Mouse (Mus musculus) cerebellum, adult 11-12 months (tissue): ENCODE data around the gene Fermt2.
"Not testable (repeated sequence)": the region's sequence is repeated elsewhere in the genome, so short reads cannot be mapped to it uniquely, and the experiment has no call there.

Experiments
- DNase-seq: peaks from one replicate; pipeline ENCODE4 v3.0.0; 2022

Gene Fermt2

DNA sequence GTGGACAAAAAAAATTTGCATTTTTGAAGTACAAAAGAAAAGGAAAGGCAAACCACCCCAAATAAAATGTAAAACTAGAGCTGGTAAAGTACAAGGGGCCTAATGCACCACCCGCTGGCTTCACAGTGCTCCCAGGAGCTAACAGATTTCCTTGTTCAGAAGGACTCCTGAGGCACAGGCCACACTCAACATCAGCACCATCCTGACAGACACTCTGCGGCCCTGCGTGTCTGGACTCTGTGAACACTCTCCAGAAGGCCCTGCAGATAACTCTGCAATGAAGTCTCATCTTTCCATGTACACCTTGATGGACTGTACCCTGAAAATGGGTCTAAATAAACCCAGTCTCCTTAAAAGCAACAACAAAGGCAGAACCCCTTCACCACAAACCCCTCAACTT is 22.5 kb downstream of the Fermt2 start:
- DNase-seq, result no peak

DNA sequence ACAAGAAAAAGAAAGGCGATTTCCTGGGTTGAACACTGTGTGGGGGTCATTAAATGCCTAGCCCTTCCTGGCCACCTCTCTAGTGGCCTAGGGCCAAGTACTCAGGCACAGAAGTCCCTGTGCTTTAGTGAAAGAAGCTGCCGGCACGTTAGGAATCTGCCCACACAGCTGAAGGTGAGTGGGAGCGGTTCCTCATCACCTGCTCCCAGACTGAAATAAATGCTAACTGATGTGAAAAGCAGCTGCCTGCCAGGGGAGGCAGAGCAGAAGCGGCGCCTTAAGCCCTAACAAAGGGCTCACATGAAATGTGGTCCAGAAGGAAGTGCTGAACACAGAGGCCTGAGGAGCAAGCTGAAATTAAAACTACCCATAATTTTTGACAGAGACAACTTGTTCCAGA is 22.9 kb downstream of the Fermt2 start:
- no peak for DNase-seq

DNA sequence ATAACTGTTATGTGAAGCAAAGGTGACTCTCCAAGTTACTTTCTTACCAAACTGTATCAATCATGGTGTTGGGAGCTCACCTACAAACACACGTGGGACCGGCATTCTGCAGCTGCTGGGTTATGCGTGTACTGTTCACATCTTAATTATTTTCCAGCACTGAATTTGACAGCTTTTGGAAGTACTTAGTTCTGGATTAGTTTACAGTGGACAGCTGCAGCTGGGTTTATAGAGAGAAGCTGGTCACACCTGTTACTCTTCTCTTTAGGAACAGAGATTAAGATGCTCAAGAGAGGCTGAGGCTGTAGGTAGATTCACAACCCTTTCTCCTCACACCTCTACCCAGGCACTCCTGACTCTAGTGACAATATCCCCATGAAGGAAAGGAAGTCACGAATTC is 23.8 kb downstream of the Fermt2 start:
- DNase-seq, result no peak

DNA sequence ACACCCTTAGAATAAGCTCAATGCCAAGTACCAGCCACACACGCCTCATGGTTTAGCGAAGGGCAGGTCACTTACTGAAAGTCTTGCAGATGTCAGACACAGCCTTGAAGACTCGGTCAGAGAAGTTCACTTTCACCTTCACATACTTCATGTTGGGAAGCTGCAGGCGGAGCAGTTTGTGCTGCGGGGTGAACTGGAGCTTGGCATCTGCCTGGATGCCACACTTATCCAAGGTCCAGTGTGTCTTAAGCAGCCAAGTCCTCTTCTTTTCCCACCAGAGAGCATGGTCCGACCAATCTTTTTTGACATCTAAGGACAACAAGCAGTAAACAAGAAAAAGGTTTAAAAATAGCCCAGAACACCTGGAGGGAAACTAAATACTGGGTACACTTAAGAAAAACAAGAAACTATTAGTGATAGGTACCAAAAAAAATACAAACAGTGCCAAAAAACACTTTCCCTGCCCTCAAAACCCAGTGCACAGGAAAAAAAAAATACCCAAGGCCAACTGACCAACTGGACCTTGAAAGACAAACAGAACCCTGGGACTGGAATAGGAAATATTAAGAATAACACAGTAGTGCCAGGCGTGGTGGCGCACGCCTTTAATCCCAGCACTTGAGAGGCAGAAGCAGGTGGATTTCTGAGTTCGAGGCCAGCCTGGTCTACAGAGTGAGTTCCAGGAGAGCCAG is 25.4 kb downstream of the Fermt2 start:
- no peak for DNase-seq

DNA sequence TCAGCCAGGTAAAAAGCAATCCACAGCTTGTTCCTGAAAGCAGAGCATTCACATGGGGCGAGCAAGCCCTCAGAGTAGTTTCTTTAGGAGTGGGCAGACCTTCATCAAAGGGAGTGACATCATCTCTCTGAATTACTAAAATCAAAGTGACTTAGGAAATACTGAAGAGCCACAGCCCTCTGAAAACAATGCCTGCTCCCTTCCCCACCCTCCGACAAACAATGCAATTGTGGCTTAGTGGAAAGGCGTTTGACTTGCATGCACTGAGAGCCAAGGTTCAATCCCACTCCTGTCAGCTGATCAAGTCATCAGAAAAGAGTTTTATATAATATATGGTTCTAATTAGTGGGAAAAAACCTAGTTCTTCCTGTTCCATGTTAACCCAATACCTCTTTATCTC is 26.0 kb downstream of the Fermt2 start:
- DNase-seq, result no peak

DNA sequence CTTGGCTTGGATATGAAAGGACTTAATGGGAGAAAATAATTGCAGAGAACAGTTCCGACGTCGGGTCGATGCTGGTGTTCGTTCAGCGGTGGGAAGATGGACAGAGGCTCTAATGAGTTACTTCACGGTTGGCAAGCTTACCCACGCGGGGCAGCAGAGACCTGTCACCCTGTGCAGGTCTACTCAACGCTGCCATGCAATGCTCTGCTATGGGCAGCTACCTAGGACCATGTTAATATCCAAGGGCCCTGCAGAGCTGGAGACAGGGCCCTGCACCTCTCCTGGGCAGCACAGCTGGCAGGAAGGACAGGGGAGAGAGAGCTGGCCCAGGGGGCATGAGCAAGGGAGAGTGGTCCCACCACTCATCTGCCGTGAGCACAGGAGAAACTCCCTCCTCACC is 29.9 kb downstream of the Fermt2 start:
- DNase-seq, result no peak

DNA sequence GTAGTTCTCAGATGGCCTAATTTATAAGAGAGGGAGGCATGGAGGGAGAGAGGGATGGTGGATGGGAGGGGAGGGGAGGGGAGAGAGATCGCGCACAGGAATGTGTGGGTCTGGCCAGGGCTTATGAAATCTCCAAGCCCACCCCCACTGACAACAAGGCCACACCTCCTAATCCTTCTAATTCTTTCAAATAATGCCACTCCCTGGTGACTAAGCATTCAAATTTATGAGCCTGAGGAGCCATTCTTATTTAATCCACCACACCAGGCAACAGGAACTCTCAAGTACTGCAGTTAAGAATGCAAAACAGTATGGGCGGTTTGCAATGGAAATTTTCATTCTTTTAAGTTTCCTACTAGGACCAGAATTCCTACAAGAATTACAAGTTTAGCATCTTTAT is 32.8 kb downstream of the Fermt2 start:
- DNase-seq, result no peak

DNA sequence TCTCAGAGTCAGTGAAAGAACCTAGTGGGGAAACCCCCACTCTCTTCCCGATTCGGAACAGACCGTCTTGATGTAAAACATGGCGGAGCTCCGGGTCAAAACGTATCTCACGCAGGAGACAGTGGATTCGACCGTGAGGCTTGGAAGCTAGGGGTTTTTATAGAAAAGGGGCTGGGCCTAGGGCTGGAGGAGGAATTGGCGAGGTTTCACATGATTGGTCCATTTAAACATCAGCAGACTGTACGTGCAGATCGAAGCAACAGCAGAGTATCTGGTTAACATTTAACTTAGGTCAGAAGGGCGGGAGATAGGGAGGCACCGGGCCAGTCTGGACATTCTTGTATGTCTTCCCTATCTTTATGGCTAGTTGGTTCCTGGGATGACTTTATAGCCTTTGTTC is 34.1 kb downstream of the Fermt2 start:
- not testable (repeated sequence) for DNase-seq

DNA sequence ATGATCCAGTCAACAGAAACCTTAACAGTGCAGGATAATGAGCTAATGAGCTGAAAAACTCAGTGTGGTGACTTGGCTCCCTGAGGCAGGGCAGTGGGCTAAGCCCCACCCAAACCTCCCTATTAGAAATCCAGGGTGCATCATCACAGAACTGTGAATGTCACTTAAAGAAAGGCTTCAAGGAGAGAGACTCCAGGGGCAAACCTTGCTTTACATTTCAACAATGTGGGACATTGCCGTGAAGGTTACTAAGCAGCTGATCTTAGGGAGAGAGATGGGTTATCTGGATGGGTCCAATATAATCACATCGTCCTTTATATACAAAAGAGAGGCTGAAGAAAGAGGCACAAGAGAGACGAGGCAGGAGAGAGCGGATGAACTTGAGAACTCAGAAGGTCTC is 36.0 kb downstream of the Fermt2 start:
- no peak for DNase-seq

DNA sequence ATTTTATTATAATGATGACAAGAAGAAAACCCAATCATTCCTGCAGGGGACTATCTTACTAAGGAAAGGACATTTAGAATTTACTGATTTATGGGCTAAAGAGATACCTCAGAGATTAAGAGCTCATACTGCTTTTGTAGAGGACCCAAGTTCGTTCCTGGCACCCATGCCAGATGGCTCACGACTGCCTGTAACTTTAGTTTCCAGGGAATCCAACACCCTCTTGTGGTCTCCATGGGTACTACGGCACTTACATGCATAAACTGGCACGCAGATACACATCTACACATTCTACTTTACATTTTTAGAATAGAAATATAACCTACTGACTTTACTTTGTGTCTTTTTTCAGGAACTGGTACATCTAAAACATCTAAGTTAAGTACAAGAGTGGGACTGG is 37.2 kb downstream of the Fermt2 start:
- no peak for DNase-seq

DNA sequence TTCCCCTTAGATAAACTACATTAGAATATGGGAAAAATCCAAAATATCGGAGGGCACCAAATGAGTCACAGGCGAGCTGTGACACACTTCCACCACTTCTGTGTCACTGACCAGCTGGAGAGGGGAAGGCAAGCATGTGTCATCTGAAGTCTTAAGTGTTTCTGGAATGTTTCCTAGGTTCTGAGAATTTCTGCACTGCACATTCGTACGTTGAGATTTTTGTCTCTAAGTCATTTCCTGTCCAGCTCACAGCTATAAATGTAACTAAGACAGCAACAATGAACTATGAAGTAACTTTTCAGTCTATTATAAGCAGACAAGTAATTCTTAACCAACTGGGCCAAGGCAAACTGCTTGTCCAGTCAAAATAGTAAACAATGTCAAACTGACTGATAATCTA is 37.9 kb downstream of the Fermt2 start:
- no peak for DNase-seq

DNA sequence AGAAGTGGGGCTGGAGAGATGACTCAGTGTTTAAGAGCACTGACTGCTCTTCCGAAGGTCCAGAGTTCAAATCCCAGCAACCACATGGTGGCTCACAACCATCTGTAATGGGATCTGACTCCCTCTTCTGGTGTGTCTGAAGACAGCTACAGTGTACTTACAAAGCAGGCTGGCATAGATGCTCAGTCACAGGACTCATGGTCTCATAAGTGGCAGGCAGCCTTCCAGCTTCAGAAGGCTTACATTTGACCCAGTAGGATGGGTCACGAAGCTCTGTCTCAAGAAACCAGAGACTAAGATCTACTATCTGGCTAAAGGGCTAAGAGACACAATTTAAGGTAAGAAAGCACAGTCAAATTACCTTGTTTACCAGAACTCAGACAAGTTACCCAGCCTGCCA is 42.7 kb downstream of the Fermt2 start:
- DNase-seq, result not testable (repeated sequence)

DNA sequence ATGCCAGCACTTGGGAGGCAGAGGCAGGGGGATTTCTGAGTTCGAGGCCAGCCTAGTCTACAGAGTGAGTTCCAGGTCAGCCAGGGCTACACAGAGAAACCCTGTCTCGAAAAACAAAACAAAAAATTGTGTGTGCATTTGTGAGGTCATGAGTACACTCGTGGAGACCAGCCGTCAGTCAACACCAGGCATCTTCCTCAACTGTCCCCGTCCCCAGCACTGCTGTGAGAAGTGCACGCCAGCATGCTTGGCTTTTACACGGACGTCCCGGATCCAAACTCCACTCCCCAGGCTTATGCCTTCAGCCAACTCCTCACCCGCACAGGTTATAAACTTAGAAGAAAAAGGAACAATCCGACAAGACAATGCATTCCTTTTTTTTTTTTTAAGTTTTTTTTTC is 46.6 kb downstream of the Fermt2 start:
- DNase-seq, result not testable (repeated sequence)

DNA sequence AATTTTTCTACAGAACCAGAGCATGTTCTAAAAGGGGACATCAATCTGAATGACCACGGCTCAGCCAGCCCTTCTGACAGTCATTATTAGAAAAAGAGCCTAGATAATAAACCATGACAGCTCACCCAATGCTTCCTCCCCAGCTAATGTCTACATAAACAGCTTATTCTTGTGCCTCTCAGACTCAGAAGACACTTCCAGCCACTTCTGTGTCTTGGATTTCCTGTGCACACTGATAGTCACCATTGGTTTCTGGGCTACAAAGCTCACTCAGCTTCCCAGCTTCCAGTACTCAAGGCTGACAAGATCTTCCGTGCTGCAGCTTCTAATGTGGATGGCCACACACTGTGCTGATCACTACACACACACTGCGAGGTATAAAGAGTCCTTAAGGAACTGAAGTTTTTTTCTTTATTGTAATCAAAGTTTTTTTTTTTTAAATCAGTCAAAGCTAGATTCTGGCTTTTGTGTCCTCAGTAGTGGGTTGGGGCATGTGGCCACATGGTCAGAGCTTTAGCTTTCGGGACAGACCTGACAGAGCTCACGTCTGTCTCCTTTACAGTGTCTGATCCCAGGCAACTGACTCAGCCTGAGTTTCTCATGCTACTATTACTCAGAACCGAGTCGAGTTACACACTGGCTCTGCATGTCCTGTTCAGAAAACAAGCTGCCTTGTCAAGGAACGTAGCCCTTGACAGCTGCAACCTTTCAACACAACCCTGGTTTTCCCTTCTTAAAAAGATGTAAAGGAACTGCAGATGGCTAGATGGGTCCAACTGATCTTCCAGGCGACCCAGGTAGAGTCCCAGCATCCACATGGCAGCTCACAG is 50.7 kb downstream of the Fermt2 start:
- DNase-seq, result no peak

DNA sequence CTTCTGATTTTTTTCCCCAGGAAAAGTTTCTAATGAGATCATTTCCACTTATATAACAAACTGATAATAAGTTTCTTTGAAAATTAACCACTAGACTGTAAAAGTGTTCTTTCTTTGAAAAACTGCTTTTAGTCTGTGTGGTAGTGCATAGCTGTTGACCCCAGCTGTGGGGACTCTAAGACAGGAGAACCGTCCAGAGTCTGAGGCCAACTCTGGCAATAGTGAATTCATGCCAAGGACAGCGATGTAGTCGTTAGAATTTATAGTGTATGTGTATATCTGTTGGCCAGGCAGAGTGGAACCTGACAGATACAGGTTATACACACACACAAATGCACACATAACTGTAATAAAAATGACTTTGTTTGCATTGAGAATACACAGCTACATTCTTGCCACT is 51.4 kb downstream of the Fermt2 start:
- DNase-seq, result no peak

DNA sequence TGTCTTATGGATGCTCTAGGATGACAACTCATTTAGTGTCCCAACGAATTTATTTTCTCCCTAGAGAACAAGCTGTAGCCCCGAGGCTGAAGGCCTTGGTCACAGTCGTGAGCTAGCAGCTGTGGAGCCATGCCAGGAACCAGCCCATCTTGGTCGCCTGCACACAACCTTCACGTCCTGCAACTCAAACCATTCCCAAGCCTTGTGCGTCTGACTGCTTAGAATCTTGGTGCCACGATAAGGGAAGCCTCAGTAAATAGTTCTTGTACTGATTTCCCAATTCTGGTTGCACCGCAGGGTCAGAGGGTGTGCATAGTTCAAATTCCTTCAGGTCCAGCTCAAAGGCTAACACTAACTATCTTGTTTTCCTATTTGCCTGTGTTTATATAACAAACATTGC is 52.3 kb downstream of the Fermt2 start:
- no peak for DNase-seq

DNA sequence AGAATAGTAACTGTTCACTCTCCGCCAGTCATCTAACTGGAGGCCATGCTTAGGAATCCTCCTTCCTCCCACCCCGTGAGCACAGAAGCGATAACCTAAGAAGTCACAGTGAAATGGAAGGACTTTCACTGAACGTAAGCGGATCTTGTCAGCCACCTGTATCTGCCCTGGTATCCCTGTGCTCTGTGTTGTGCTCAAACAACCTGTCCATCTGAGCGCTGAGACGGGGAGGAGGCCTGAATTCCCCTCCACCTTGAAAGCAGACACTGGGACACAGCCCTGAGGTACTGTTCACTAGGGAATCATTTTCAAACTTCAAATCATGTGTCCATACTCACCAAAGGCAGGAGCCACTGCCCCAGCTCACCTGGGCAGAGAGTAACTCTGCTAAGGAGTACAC is 52.9 kb downstream of the Fermt2 start:
- DNase-seq, result no peak

DNA sequence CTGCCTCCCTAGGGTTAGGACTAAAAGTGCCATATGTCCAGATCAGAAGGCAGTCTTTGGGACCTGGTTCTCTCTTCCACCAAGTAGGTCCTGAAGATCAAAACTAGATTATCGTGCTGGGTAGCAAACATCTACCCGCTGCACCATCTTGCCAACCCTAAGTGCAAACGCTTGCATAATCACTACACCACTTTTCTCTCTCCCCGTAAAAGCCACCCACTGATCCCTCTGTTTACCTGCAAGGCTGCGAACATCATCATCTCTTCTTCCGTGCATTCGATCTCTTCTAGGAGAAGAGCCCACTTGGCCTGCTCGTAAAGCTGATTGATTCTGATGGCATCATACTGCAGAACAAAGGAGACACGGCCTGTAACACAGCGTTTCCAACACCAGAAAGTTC is 57.4 kb downstream of the Fermt2 start:
- DNase-seq, result no peak

DNA sequence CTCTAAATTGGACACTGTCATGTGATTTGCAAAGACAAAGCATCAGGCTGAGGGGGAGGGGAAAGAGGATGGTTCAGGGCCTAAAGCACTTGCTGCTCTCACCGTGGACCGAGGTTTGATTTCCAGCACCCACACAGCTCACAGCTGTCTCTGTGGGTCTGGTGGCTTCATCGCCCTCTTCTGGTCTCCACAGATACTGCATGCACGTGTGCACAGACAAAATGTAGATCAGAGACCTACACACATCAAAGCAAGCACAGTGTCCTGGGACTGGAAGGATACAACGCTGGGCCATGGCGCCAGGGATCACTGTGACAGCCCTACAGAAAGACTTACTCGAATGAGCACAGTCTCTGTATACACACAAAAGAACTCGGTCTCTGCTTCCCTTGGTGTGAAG is 60.5 kb downstream of the Fermt2 start:
- no peak for DNase-seq

DNA sequence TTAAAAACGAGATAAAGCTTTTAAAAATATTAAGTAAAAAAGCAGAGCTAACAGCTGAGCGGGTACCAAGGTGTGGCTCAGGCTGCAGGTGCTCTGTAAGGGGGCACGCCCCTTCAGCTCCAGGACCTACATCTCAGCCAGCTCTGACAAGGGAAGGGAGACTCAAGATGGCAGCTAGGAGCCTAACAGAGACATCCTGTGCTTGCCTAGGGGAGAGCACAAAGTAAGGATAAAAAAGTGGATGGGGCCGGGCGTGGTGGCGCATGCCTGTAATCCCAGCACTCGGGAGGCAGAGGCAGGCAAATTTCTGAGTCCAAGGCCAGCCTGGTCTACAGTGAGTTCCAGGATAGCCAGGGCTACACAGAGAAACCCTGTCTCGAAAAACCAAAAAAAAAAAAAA is 63.5 kb downstream of the Fermt2 start:
- not testable (repeated sequence) for DNase-seq

DNA sequence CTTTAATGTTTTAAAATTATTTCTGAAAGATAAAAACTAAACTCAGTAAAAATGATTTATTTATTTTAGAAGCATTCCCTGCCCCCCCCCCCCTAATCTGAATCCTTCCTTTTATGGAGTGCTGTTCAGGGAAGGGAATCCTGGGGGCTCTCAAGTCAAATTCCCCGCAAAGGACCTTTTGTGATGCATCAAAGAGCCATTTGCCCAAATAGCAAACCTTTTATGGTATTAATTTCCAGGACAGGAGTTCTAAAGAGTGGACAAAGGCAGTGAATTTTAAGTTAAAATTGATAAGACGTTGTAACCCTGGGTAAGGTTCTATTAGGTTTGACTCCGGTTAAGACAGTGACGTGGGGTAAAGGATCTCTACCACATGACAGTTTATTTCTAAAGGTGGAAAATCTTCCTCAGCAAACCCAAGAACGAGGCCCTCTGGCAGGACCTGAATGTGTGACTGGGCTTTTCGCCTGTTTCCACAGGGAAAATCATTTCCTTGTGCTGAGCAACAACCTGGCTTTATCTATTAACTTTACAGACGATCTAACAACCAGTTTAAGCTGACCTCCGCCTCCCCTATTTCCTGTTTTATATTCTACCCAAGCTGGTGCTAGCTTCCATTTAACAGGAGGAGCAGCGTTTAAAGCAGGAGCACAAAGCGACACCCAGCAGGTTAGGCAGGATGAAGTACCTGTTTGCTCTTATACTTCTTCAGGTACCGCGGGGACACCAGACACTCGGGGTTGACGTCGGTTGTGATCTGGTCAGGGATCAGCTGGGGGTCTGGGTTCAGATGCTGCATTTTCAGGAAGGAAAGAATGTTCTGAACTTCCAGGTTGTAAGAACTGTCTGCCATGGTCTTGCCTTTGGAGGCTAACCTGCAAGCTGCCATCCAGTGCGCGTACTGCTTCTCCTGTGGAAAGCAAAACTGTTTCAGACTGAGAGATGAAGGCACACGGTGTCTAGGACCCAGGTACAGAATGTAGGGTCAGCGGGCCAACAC is 65.6 kb downstream of the Fermt2 start:
- no peak for DNase-seq

DNA sequence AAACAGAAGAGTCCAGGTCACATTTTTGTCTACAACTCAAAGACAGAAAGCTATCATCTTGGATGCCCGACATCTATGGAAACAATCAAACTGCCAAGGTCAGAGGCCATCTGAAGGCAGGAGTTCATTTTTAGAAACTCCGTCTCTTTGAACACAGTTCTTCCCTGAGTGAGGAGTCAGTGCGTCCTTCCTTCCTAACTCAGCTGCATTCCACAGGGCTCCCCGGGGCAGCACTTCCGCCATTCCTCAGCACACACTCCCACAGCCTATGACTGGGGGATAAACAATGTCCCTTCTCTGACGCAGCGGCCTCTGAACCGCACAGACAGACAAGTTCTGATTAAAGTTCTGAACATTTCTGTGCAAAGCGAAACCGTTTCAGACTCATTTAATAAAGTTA is 66.3 kb downstream of the Fermt2 start:
- no peak for DNase-seq

DNA sequence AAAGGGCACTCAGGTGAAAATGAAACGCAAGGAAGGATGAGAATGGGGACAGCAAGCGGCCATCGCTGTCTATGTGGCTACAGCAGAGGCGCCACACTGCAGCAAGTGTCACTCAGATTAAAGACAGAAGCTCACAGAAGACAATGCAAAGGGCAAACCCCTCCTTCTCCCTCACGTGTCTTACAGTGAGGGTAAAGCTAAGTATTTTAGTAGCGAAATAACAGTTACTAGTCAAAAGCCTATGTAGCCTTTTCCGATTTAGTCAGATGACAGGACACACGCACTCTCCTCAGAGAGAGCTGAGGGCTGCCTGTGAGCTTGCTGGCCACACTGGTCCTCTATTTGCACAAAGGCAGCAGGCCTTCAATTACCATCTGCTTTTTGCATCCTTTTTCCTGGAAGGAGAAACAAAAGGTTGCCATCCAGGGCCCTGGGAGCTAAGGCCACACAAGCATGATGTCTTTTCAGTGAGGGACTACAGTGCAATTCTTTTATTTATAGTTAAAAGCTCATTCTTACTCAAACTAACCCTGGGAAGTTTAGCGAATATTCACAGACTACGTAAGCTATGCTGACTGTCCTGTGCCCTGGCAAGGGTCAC is 66.9 kb downstream of the Fermt2 start:
- no peak for DNase-seq
